Mouse (Mus musculus) small intestine, adult 2 months (tissue): ENCODE results near the gene Herc3. TPM values are rescaled to one million over a fixed set of nuclear protein-coding genes. Genes with fewer than 3 reads are reported as not detected.

Experiments
- H3K27ac ChIP-seq: fragments of 200-500 bp; 2 replicates; pipeline ENCODE4 v1.5.1; 2012; ENCODE audit warnings: low read depth, low read length, control low read depth, inconsistent platforms; ENCODE audit not compliant: insufficient read depth
- H3K27me3 ChIP-seq: fragments of 200-500 bp; 2 replicates; pipeline ENCODE4 v1.6.1; 2012; ENCODE audit warnings: mild to moderate bottlenecking, moderate library complexity, low read length, inconsistent platforms; ENCODE audit not compliant: control insufficient read depth, insufficient read depth
- H3K36me3 ChIP-seq: fragments of 200-500 bp; 2 replicates; pipeline ENCODE4 v1.6.1; 2012; ENCODE audit warnings: mild to moderate bottlenecking, low read length, control low read depth, inconsistent platforms; ENCODE audit not compliant: control insufficient read depth, insufficient read depth
- H3K4me1 ChIP-seq: fragments of 200-500 bp; 2 replicates; pipeline ENCODE4 v1.6.1; 2012; ENCODE audit warnings: low read length, inconsistent platforms, mixed read lengths; ENCODE audit not compliant: control insufficient read depth, insufficient read depth, insufficient read length
- H3K4me3 ChIP-seq: fragments of 200-500 bp; 2 replicates; pipeline ENCODE4 v1.5.1; 2012; ENCODE audit warnings: low read depth, mild to moderate bottlenecking, control low read depth, inconsistent platforms, low read length, moderate library complexity
- CTCF ChIP-seq: fragments of 200-500 bp; IDR thresholded peaks from 2 replicates; pipeline ENCODE4 v1.5.1; 2012; ENCODE audit warnings: low read depth, mild to moderate bottlenecking, control low read depth, inconsistent platforms, low read length, moderate library complexity, mixed read lengths; ENCODE audit not compliant: insufficient replicate concordance, insufficient read length; ENCODE audit errors: extremely low read depth
- POLR2A ChIP-seq: fragments of 200-500 bp; IDR thresholded peaks from 2 replicates; pipeline ENCODE4 v1.6.1; 2012; ENCODE audit warnings: low read depth, mild to moderate bottlenecking, control low read depth, inconsistent platforms, low read length, moderate library complexity
- WGBS: fragments of 180-500 bp; shearing (Covaris S2); methylation state at CpG from one replicate; pipeline ENCODE4 v1.1.7; 2018; 5-methylcytosine and 5-hydroxymethylcytosine counted together
- polyA plus RNA-seq: library from polyadenylated mRNA; depleted of rRNA; stranded (reverse); fragments of >200 nt; gene quantifications from 2 replicates; pipeline ENCODE4 v1.2.3, GENCODE M21; 2012

Gene Herc3
- polyA plus RNA-seq, 1 experiment = 8.6 TPM

GRCm38 (mm10) chr6:58830840-58831231 lies 429 bp upstream of the Herc3 start:
- Histone ChIP-seq H3K36me3 (no peaks in the 10 kb centered on the region), H3K27ac (no peak overlapping the region), H3K4me3 (peak overlapping the region; percentile 99), H3K4me1 (0 out of 2 replicates have a peak, but pooled peaks cover 4% of the 10 kb centered on the region), H3K27me3 (no peaks in the 10 kb centered on the region)
- TF ChIP-seq POLR2A (no peak), CTCF (no peak)
- 12% methylated on average over 7 of the region's 7 CpGs for WGBS

- H3K4me1 ChIP-seq = no peaks in the 10 kb centered on the region
- H3K27ac ChIP-seq = peak overlapping the region; percentile 60; the same call in 1 of the 2 replicates
- TF ChIP-seq POLR2A = no peak
- no peak for TF ChIP-seq CTCF
- H3K27me3 ChIP-seq = no peaks in the 10 kb centered on the region
- 8% methylated on average over 7 of the region's 7 CpGs for WGBS
- no peaks in the 10 kb centered on the region for H3K36me3 ChIP-seq
- H3K4me3 ChIP-seq = no peak overlapping the region
Measured at GRCm38 (mm10) chr6:58832591-58833018, 1.3 kb downstream of the Herc3 start.

DNA sequence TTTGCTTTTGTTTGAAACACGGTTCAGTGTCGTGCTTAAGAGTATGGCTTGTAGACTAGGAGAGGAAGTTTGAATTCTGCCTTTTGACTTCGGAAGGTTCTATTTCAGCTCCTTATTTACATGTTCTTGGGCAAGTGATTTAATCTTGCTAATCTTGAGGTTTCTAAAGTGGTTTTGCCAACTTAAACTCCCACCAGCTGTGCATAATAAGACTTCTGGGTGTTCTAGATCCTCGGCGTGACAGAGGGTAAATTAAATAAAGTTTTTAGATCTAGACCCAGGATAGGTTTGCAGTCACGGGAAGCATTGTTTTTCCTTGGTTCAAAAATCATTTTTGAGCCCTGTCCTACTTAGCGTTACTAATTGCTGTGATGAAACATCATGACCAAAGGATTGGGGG lies 3.2 kb downstream of the Herc3 start:
- no peak for TF ChIP-seq POLR2A
- TF ChIP-seq CTCF = no peak
- Histone ChIP-seq H3K4me1 (no peaks in the 10 kb centered on the region), H3K36me3 (no peaks in the 10 kb centered on the region), H3K27ac (no peak overlapping the region), H3K27me3 (no peaks in the 10 kb centered on the region), H3K4me3 (no peak overlapping the region)
- 84% methylated on average over 7 of the region's 7 CpGs for WGBS

DNA sequence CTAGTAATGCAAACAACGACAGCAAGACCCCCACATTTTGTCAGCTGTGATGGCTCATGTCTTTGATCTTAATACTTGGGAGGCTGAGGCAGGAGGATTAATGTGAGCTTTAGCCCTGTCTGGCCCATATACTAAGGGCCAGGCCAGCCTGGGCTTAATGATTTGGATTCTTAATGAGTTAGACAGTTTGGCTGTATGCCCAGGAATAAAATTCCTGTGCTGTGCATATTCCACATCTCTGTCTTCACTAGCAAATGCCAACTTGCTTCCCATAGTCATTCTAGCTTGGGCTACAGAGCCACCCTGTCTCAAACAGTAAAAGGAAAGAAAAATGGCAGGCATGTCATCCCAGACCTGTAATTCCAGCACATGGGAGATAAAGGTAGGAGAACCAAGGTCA lies 4.3 kb downstream of the Herc3 start:
- TF ChIP-seq CTCF (no peak), POLR2A (no peak)
- WGBS = 89% methylated on average over 1 of the region's 1 CpGs
- Histone ChIP-seq H3K27ac (no peak overlapping the region), H3K27me3 (no peaks in the 10 kb centered on the region), H3K4me3 (no peak overlapping the region), H3K4me1 (no peaks in the 10 kb centered on the region), H3K36me3 (no peaks in the 10 kb centered on the region)

- Histone ChIP-seq H3K36me3 (no peaks in the 10 kb centered on the region), H3K27me3 (no peaks in the 10 kb centered on the region), H3K4me3 (no peak overlapping the region), H3K27ac (no peak overlapping the region), H3K4me1 (no peaks in the 10 kb centered on the region)
- WGBS = 84% methylated on average over 2 of the region's 2 CpGs
- TF ChIP-seq POLR2A (no peak), CTCF (no peak)
Measured at GRCm38 (mm10) chr6:58836476-58836875, 5.2 kb downstream of the Herc3 start.

- Histone ChIP-seq H3K4me3 (no peak overlapping the region), H3K27ac (no peak overlapping the region), H3K27me3 (no peaks in the 10 kb centered on the region), H3K36me3 (no peaks in the 10 kb centered on the region), H3K4me1 (no peaks in the 10 kb centered on the region)
- TF ChIP-seq CTCF (no peak), POLR2A (no peak)
- 87% methylated on average over 1 of the region's 1 CpGs for WGBS
Measured at GRCm38 (mm10) chr6:58837917-58838316, 6.7 kb downstream of the Herc3 start.

DNA sequence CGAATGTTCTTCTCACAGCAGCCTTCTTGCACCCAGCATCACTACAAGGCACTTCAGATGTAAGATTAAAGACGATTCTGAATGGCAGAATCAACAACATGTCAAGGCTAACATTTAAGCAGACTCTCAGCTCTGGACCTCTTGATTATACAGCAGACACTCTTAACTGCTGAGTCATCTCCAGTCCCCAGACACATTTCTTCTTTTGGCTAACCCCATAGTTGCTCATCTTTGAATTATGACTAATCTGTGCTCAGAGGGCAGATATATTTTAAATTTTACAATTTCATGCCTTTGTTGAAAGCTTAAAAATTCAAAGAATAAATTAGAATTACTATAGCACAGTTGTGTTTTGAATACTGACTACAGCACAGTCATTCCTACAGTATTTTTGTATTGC lies 9.9 kb downstream of the Herc3 start:
- WGBS = 72% methylated on average over 2 of the region's 2 CpGs
- H3K36me3 ChIP-seq = peaks cover 2% of the 10 kb centered on the region; the same call in 1 of the 2 replicates
- TF ChIP-seq POLR2A (no peak), CTCF (no peak)

More for the DNA sequence above, 9.9 kb downstream of the Herc3 start:
- Histone ChIP-seq H3K4me1 (no peaks in the 10 kb centered on the region), H3K27ac (no peak overlapping the region), H3K4me3 (no peak overlapping the region), H3K27me3 (no peaks in the 10 kb centered on the region)
